Comparison of ENCODE assay signal across 38 mouse cellular contexts in genomic region chr17:31098788-31099187, GRCm38 (mm10). TPM values are rescaled to one million over a fixed set of nuclear protein-coding genes. Genes with fewer than 3 reads are reported as not detected.
DNase-seq lines count a peak whose midpoint lies in the region; ATAC-seq and TF ChIP-seq lines count a peak whose summit lies in the region.
"Had no signal": no experiment of that assay in that cellular context is flagged by ENCODE, and none has a peak within 500 bp of the region (broad histone marks: within the 10 kb centered on the region; RNA-seq: fewer than 3 reads in every experiment).

No protein-coding gene starts in this region.

- H3K27ac ChIP-seq in left cerebral cortex, adult 2 months = peak overlapping the region; percentile 13; the same call in 1 of the 2 replicates
- no peak overlapping the region for H3K27ac ChIP-seq in liver, embryonic 14.5 days
- H3K27ac ChIP-seq: embryonic facial prominence, embryonic 13.5 days; forebrain, embryonic 13.5 days; gastrocnemius, adult 2 months; heart, adult 2 months; hindbrain, embryonic 15.5 days; kidney, embryonic 15.5 days; midbrain, embryonic 13.5 days; neural tube, embryonic 13.5 days had no signal

- 60% methylated on average over 5 of the region's 5 CpGs for WGBS in liver, embryonic 14.5 days (ENCODE audit: insufficient replicate concordance)

- intact Hi-C loops in left cerebral cortex, adult 2 months (cut with DNase I) = no loop called here

- TF ChIP-seq CTCF in left cerebral cortex, adult 2 months (IDR thresholded peaks at IDR 0.05) = no peak
- no peak for TF ChIP-seq CTCF in liver, embryonic 14.5 days (IDR thresholded peaks at IDR 0.05; ENCODE audit: low read depth)

- H3K36me3 ChIP-seq in liver, embryonic 14.5 days (replicated peaks; ENCODE audit: control insufficient read depth, insufficient read depth, low read depth) = no peaks in the 10 kb centered on the region
- H3K36me3 ChIP-seq: kidney, embryonic 15.5 days had no signal

- H3K4me3 ChIP-seq in left cerebral cortex, adult 2 months = no peak overlapping the region
- no peak overlapping the region for H3K4me3 ChIP-seq in liver, embryonic 14.5 days (ENCODE audit: insufficient read depth in 1 of 2, low read depth in 2 of 2, low read length in 2 of 2)
- H3K4me3 ChIP-seq: embryonic facial prominence, embryonic 13.5 days; forebrain, embryonic 13.5 days; gastrocnemius, adult 2 months; heart, adult 2 months; heart, embryonic 12.5 days; hindbrain, embryonic 15.5 days; kidney, embryonic 15.5 days; midbrain, embryonic 13.5 days; neural tube, embryonic 13.5 days had no signal

- peaks cover 14 to 21% of the 10 kb centered on the region in 2 experiments for H3K4me1 ChIP-seq in liver, embryonic 14.5 days (replicated peaks; ENCODE audit: control insufficient read depth in 2 of 2, insufficient read depth in 2 of 2, low read length in 1 of 2)
- H3K4me1 ChIP-seq: embryonic facial prominence, embryonic 13.5 days; hindbrain, embryonic 15.5 days; neural tube, embryonic 13.5 days had no signal

- no peaks in the 10 kb centered on the region for H3K9me3 ChIP-seq in liver, embryonic 14.5 days (ENCODE audit: control insufficient read depth, low read length)
- H3K9me3 ChIP-seq: embryonic facial prominence, embryonic 13.5 days; forebrain, embryonic 13.5 days; hindbrain, embryonic 15.5 days; kidney, embryonic 15.5 days; midbrain, embryonic 13.5 days; neural tube, embryonic 13.5 days had no signal

- peak; percentile 48 for ATAC-seq in erythroid progenitor cell, adult 5-6 weeks (replicated peaks; ENCODE audit: low FRiP score, poor library complexity, severe bottlenecking)
- ATAC-seq in liver, embryonic 14.5 days (ENCODE audit: insufficient read depth) = peak; percentile 77; the same call in 1 of the 2 replicates
- 0 out of 2 replicates have a peak, but pooled peaks have one; percentile 33 for ATAC-seq in megakaryocyte-erythroid progenitor cell, adult 5-6 weeks (replicated peaks; ENCODE audit: low FRiP score, low TSS enrichment, poor library complexity, severe bottlenecking)
- ATAC-seq: forebrain, embryonic 13.5 days; inflammation-experienced regulatory T-cells, adult 6 months; lung, postnatal 0 days; midbrain, embryonic 13.5 days; Patski had no signal

- peak overlapping the region; percentile 32 for H3K4me2 ChIP-seq in liver, embryonic 14.5 days (ENCODE audit: low read depth)
- H3K4me2 ChIP-seq: embryonic facial prominence, embryonic 13.5 days; forebrain, embryonic 13.5 days; heart, embryonic 12.5 days; hindbrain, embryonic 15.5 days; kidney, embryonic 15.5 days; midbrain, embryonic 13.5 days; neural tube, embryonic 13.5 days had no signal

- no peaks in the 10 kb centered on the region for H3K27me3 ChIP-seq in liver, embryonic 14.5 days (ENCODE audit: control insufficient read depth, insufficient read depth, low read length)
- H3K27me3 ChIP-seq: embryonic facial prominence, embryonic 13.5 days; forebrain, embryonic 13.5 days; hindbrain, embryonic 15.5 days; kidney, embryonic 15.5 days; midbrain, embryonic 13.5 days; neural tube, embryonic 13.5 days had no signal

- DNase-seq in left cerebral cortex, adult 2 months (ENCODE audit: extremely low spot score in 1 of 2, low spot score in 2 of 2) = no peak
- no peak for DNase-seq in left cerebral cortex, adult 8-10 months (ENCODE audit: low spot score in 2 of 2)
- DNase-seq in liver, embryonic 14.5 days (ENCODE audit: low read depth in 3 of 3, low spot score in 3 of 3) = peak in 1 of 3 experiments; percentile 39
- DNase-seq in gastrocnemius, postnatal 10 days = no peak
- no peak for DNase-seq in thymus, postnatal 0 days (ENCODE audit: low spot score)
- no peak for DNase-seq in kidney, postnatal 36 days
- DNase-seq: adrenal gland, postnatal 10 days; cerebellum, adult 11 months; cerebellum, adult 9-11 months; gastrocnemius, adult 2 months; heart, adult 2 months; kidney, adult 11 months; kidney, postnatal 25 days; layer of hippocampus, postnatal 36 days; right cerebral cortex, postnatal 14 days; thymus, postnatal 25 days had no signal

- TF ChIP-seq EP300 in liver, embryonic 14.5 days (IDR thresholded peaks at IDR 0.05; ENCODE audit: low read depth) = no peak

- H3K9ac ChIP-seq in liver, embryonic 14.5 days (replicated peaks) = no peak overlapping the region
- H3K9ac ChIP-seq: embryonic facial prominence, embryonic 13.5 days; forebrain, embryonic 13.5 days; heart, embryonic 12.5 days; hindbrain, embryonic 15.5 days; kidney, embryonic 15.5 days; midbrain, embryonic 13.5 days; neural tube, embryonic 13.5 days had no signal

RNA-seq across cellular contexts. Expression of gene Tff3, which starts 30.7 kb away (rescaled TPM):
- not detected for total RNA-seq in left cerebral cortex, adult 2 months (2021)
- not detected for total RNA-seq in left cerebral cortex, adult 8-10 months (2022)
- not detected in 2 replicates for total RNA-seq in erythroid progenitor cell, adult 5-6 weeks (2015; ENCODE audit: low replicate concordance)
- total RNA-seq in erythroid progenitor cell, adult 5-6 weeks (2017; ENCODE audit: low replicate concordance) = not detected in 2 replicates
- 10.1 and 16.8 TPM in 2 replicates for polyA plus RNA-seq in liver, embryonic 14.5 days (2012; rRNA removed)
- polyA plus RNA-seq in liver, embryonic 14.5 days (2014; fragmentation: Nextera tagmentation; extraction: Ambion mirVana) = 27.4 and 27.6 TPM in 2 replicates
- not detected in 2 replicates for total RNA-seq in megakaryocyte-erythroid progenitor cell, adult 5-6 weeks (2014; fragmentation: Nextera tagmentation)
- total RNA-seq in megakaryocyte-erythroid progenitor cell, adult 5-6 weeks (2017) = not detected in 2 replicates
- not detected for total RNA-seq in gastrocnemius, postnatal 10 days (2021)
- 7.1 and 8.7 TPM in 2 replicates for polyA plus RNA-seq in thymus, postnatal 0 days (2015; fragmentation: Nextera tagmentation; extraction: Ambion mirVana)
- total RNA-seq: adrenal gland, postnatal 10 days; common myeloid progenitor, adult 5-6 weeks; gastrocnemius, adult 2 months; gastrocnemius, postnatal 4 days; heart, adult 2 months; hematopoietic stem cell, adult 5-6 weeks; layer of hippocampus, adult 8-10 months; layer of hippocampus, postnatal 36 days; left cerebral cortex, postnatal 14 days; MEL had no signal
- polyA plus RNA-seq: embryonic facial prominence, embryonic 13.5 days; heart, embryonic 12.5 days; heart, postnatal 0 days; inflammation-experienced regulatory T-cells, adult 6 months; limb, embryonic 11.5 days; lung, postnatal 0 days; Patski had no signal

RNA-seq across cellular contexts. Expression of gene Abcg1, which starts 41.3 kb away (rescaled TPM):
- 10 to 100 TPM; 76.5 to 77.6 TPM for total RNA-seq in left cerebral cortex, adult 2 months (2021)
- total RNA-seq in left cerebral cortex, adult 8-10 months (2022) = 10 to 100 TPM; 83.1 to 94.3 (median 83.4) TPM
- total RNA-seq in erythroid progenitor cell, adult 5-6 weeks (2015; ENCODE audit: low replicate concordance) = 6.5 and 6.7 TPM in 2 replicates
- total RNA-seq in erythroid progenitor cell, adult 5-6 weeks (2017; ENCODE audit: low replicate concordance) = 3.6 and 9.9 TPM in 2 replicates
- polyA plus RNA-seq in liver, embryonic 14.5 days (2012; rRNA removed) = 1.6 and 2.3 TPM in 2 replicates
- 6.1 and 6.4 TPM in 2 replicates for polyA plus RNA-seq in liver, embryonic 14.5 days (2014; fragmentation: Nextera tagmentation; extraction: Ambion mirVana)
- 5.4 and 8.5 TPM in 2 replicates for total RNA-seq in megakaryocyte-erythroid progenitor cell, adult 5-6 weeks (2014; fragmentation: Nextera tagmentation)
- 5.1 and 9.6 TPM in 2 replicates for total RNA-seq in megakaryocyte-erythroid progenitor cell, adult 5-6 weeks (2017)
- total RNA-seq in gastrocnemius, postnatal 10 days (2021) = 1 to 10 TPM; 4.0 to 4.8 TPM
- 36.7 and 49.0 TPM in 2 replicates for polyA plus RNA-seq in thymus, postnatal 0 days (2015; fragmentation: Nextera tagmentation; extraction: Ambion mirVana)

RNA-seq across cellular contexts. Expression of gene Tff2, which starts 45.3 kb away (rescaled TPM):
- not detected for total RNA-seq in left cerebral cortex, adult 2 months (2021)
- not detected for total RNA-seq in left cerebral cortex, adult 8-10 months (2022)
- total RNA-seq in erythroid progenitor cell, adult 5-6 weeks (2015; ENCODE audit: low replicate concordance) = not detected in 2 replicates
- total RNA-seq in erythroid progenitor cell, adult 5-6 weeks (2017; ENCODE audit: low replicate concordance) = not detected in 2 replicates
- not detected in 2 replicates for polyA plus RNA-seq in liver, embryonic 14.5 days (2012; rRNA removed)
- not detected in 2 replicates for polyA plus RNA-seq in liver, embryonic 14.5 days (2014; fragmentation: Nextera tagmentation; extraction: Ambion mirVana)
- not detected in 2 replicates for total RNA-seq in megakaryocyte-erythroid progenitor cell, adult 5-6 weeks (2014; fragmentation: Nextera tagmentation)
- total RNA-seq in megakaryocyte-erythroid progenitor cell, adult 5-6 weeks (2017) = not detected in 2 replicates
- total RNA-seq in gastrocnemius, postnatal 10 days (2021) = not detected
- polyA plus RNA-seq in thymus, postnatal 0 days (2015; fragmentation: Nextera tagmentation; extraction: Ambion mirVana) = 1.2 and 1.4 TPM in 2 replicates
- total RNA-seq: common myeloid progenitor, adult 5-6 weeks; gastrocnemius, adult 2 months; gastrocnemius, postnatal 4 days; heart, adult 2 months; hematopoietic stem cell, adult 5-6 weeks; layer of hippocampus, adult 8-10 months; layer of hippocampus, postnatal 36 days; left cerebral cortex, postnatal 14 days; MEL had no signal
- polyA plus RNA-seq: embryonic facial prominence, embryonic 13.5 days; forebrain, embryonic 13.5 days; frontal cortex, adult 2 months; heart, embryonic 12.5 days; heart, postnatal 0 days; hindbrain, embryonic 15.5 days; inflammation-experienced regulatory T-cells, adult 6 months; limb, embryonic 11.5 days; liver, adult 2 months; midbrain, embryonic 13.5 days; neural tube, embryonic 13.5 days; Patski had no signal

Comparison
In these comparisons a context has a peak if more than half of its experiments do, and no peak if none do; other contexts are left out.
1. RNA of gene Abcg1, which starts 41.3 kb away (total RNA-seq): 83.1 to 94.3 TPM in left cerebral cortex, adult 8-10 months and 76.5 to 77.6 TPM in left cerebral cortex, adult 2 months; 3.6 to 9.9 TPM in erythroid progenitor cell, adult 5-6 weeks, 5.1 to 9.6 TPM in megakaryocyte-erythroid progenitor cell, adult 5-6 weeks and 4.0 to 4.8 TPM in gastrocnemius, postnatal 10 days; every median in the first group is over 4 times any median in the second.
2. Peak in every context shown above with its lines, with median percentiles within 50 percentile points of each other: ATAC-seq.